Mouse (Mus musculus) stomach, postnatal 0 days (tissue): ENCODE measurements around the gene Msi2.

Experiments
- CTCF ChIP-seq: IDR thresholded peaks from 2 replicates; pipeline ENCODE4 v1.5.1; 2016; ENCODE audit warnings: antibody characterized with exemption, low read depth, mild to moderate bottlenecking, moderate library complexity
- EP300 ChIP-seq: optimal IDR thresholded peaks from 2 replicates; pipeline ENCODE3; 2016; ENCODE audit warnings: antibody characterized with exemption

DNA sequence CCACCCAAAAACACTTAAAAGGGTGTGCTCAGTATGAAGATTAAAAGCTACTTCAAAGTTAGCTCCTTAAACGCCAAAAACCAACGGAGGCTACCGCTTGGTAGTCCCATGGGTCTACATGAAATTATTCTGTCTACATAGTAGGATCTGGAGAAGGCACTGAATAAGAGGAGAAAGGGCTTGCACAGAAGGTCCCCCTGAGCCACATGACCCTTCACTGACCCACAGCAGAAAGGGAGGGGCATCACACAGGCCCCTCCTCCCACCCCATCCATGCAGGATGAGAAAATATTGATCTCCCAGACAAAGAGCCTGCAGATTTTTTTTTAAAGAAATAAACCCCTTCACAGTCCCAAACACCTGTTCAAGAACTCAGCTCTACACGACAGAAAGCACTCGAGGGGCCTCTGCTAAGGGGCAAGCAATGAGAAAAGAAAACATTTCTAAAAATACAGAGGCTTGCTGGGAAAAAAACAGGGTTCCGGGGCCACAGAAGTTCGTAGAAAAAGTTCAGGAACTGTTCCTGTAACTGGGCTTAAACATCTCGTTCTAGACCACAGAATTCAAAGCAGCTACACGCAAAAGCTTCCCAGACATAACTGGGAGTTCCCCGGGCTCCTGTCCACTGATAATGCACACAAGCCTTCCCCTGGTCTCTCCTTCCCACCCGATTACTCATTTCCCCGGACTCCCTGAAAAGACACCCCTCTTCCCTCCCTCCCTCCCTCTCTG is 27.6 kb downstream of the Msi2 start:
- TF ChIP-seq CTCF: no peak
- TF ChIP-seq EP300: no peak
